Mouse (Mus musculus) urinary bladder, adult 18-20 months (tissue): ENCODE measurements around the gene Sh3bgrl3.

Experiments used
- DNase-seq, 2 experiments: peaks; one replicate each; pipeline ENCODE4 v3.0.0; 2022; ENCODE audit warnings: low spot score in 2 of 2, mixed read lengths in 2 of 2

Sh3bgrl3 gene

GRCm38 (mm10) chr4:134078694-134079093 is 49.9 kb downstream of the Sh3bgrl3 start:
- no peak for DNase-seq
